ENCODE assay signal across 32 mouse cellular contexts in genomic region chr8:91496936-91497335, GRCm38 (mm10).
"Had no signal": no experiment of that assay in that cellular context is flagged by ENCODE, and none has a peak within 500 bp of the region (broad histone marks: within the 10 kb centered on the region; RNA-seq: fewer than 3 reads in every experiment).

No protein-coding gene starts in this region.

- H3K4me3 ChIP-seq: heart, embryonic 12.5 days; heart, embryonic 15.5 days; hindbrain, embryonic 10.5 days; hindbrain, embryonic 12.5 days; hindbrain, embryonic 13.5 days; hindbrain, embryonic 15.5 days; intestine, embryonic 15.5 days; kidney, embryonic 15.5 days; layer of hippocampus, adult 2 months; left cerebral cortex, adult 2 months had no signal

- H3K36me3 ChIP-seq: heart, embryonic 12.5 days; heart, embryonic 15.5 days; hindbrain, embryonic 10.5 days; hindbrain, embryonic 12.5 days; hindbrain, embryonic 13.5 days; hindbrain, embryonic 15.5 days; intestine, embryonic 15.5 days; kidney, embryonic 15.5 days had no signal

- H3K4me2 ChIP-seq: heart, embryonic 12.5 days; heart, embryonic 15.5 days; hindbrain, embryonic 12.5 days; hindbrain, embryonic 13.5 days; hindbrain, embryonic 14.5 days; hindbrain, embryonic 15.5 days; intestine, embryonic 15.5 days; kidney, embryonic 15.5 days had no signal

- H3K9me3 ChIP-seq: heart, embryonic 12.5 days; heart, embryonic 15.5 days; hindbrain, embryonic 10.5 days; hindbrain, embryonic 12.5 days; hindbrain, embryonic 13.5 days; hindbrain, embryonic 15.5 days; intestine, embryonic 15.5 days; kidney, embryonic 15.5 days had no signal

- H3K27me3 ChIP-seq: heart, embryonic 12.5 days; heart, embryonic 15.5 days; hindbrain, embryonic 15.5 days; intestine, embryonic 15.5 days had no signal

- H3K9ac ChIP-seq: heart, embryonic 12.5 days; heart, embryonic 15.5 days; hindbrain, embryonic 12.5 days; hindbrain, embryonic 13.5 days; hindbrain, embryonic 14.5 days; hindbrain, embryonic 15.5 days; intestine, embryonic 15.5 days; kidney, embryonic 15.5 days had no signal

- DNase-seq: heart, postnatal 10 days; heart, postnatal 14 days; heart, postnatal 36 days; heart, postnatal 4 days; kidney, adult 11 months; kidney, adult 18-20 months; kidney, adult 2 months; kidney, adult 8-10 months; kidney, adult 9 months; kidney, postnatal 10 days; kidney, postnatal 14 days; kidney, postnatal 25 days; kidney, postnatal 36 days; kidney, postnatal 4 days; layer of hippocampus, adult 9-11 months; layer of hippocampus, postnatal 36 days had no signal

- ATAC-seq: hindbrain, embryonic 16.5 days; hindbrain, postnatal 0 days; inflammation-experienced regulatory T-cells, adult 6 months; intestine, embryonic 16.5 days had no signal

- H3K27ac ChIP-seq: heart, embryonic 15.5 days; hindbrain, embryonic 10.5 days; hindbrain, embryonic 12.5 days; hindbrain, embryonic 13.5 days; hindbrain, embryonic 14.5 days; hindbrain, embryonic 15.5 days; hindbrain, postnatal 0 days; intestine, embryonic 15.5 days; kidney, embryonic 15.5 days; kidney, postnatal 0 days; layer of hippocampus, adult 2 months; left cerebral cortex, adult 2 months had no signal
